Mouse (Mus musculus) embryo, embryonic 11 days (tissue): ENCODE measurements around the gene Rgs12.
A peak's percentile ranks its signal among the peaks of the same experiment; 100 is the strongest.

Source experiments
- DNase-seq: peaks from one replicate; pipeline ENCODE4 v3.0.0-alpha.2; 2015

Gene Rgs12

DNA sequence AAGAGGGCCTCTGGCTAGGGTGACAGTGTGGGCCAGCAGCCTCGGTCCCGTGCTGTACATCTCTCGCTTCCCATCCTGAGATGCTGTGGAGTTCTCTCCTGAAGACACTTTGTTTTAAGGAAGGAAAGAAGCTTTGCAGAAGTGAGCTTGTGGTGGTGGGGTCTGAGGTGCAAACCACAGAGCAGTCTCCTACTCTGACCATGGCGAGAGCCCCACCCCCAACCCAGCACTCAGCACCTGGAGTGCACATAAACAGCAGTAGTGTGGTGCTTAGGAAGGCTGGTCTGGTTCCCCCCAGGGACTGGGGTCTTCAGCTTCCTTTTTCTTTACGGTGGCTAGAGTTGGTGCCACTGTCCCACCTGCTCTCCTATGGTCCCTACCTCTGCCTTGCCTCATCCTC is 85.9 kb downstream of the Rgs12 start:
- DNase-seq = no peak

DNA sequence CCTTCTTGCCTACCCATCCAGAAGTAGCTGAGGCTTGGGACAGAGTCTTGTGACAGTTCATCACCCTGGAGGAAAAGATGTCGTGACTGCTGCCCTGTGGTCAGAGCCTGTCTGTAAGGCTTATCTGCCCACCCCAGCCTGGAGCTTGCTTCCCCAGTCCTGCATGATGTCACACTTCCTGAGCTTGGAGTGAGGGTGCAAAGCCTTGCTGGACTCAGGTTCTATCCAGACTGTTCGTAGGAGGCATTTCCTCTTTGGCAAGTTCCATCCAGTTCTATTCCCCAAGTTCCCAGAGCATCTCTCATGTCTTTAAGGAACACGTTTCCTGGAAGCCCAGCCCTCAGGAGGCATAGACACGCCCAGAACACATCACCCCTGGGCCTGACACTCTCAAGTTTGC is 86.5 kb downstream of the Rgs12 start:
- DNase-seq = no peak

DNA sequence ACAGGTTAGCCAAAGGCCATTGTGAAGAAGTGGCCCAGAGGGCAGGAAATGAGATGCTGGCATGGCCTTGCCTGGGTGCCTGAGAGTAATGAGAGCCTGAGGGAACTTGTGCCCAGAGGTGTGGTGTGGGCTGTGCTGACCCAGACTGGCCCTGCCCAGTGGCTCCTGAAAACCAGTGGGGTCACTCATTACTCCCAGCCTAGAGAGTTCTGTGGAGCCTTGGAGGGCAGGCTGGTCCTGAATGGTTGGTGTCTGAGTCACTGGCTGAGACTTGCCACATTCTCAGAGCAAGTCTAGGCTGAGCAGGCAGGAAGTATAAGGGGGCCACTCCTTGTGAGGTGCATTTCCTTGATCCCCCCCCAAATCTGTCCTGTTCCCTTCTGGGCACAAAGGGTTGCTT is 88.2 kb downstream of the Rgs12 start:
- no peak for DNase-seq

DNA sequence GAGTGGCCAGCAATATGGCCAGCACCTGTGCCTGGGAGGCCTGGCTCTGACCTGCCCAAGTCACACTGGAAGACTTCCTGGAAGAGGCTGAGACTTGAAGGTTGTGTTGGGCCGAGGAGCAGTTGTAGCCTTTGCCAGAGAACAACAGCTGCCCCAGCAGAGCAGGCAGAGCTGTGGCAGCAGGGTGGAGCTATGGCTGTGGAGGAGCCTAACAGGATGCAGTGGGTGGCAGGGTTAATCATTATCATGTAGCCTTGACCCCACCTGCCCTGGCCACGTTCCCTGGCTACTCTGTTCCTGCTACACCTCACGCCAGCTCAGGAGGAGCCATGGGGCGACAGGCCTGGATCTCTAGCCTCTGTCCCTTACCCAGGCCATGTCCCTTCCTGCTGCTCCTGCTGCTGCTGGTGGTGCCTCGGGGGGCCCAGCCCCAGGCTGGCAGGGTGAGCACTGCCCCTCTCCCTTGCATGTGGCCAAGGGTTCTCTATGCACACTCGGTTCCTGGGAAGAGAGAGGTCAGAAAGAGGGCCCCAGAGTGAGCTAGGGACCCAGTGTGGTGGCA is 92.1 kb downstream of the Rgs12 start, which contains the start of gene Hgfac:
TSS of gene Hgfac (plus strand) at position 242 of the 562 bp plus-strand sequence.
- DNase-seq = no peak

DNA sequence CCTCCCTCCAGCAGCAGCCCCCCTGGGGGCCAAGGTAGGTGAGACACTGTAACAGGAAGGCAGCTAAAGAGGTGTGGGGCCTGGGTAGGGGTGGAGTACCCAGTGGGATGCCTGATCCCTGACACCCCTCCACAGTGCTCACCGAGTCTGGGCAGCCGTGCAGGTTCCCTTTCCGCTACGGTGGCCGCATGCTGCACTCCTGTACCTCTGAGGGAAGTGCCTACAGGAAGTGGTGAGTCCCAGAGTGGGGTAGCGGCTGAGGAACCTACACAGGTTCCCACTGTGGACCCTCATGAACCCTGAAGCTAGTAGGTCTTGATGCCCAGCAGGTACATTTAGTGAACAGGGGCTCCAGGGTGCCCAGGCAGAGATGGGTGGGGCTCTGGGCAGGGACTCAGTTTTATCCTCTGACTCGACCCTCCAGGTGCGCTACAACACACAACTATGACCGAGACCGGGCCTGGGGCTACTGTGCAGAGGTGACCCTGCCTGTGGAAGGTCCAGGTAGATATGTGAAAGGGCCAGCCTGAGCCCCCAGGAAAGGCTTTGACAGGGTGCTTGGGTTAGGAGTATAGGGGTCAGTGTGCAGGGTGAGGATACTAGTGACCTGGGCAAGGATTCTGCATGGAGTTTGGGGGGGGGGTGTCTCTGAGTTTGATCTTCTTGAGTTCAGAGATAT is 93.3 kb downstream of the Rgs12 start:
- no peak for DNase-seq

DNA sequence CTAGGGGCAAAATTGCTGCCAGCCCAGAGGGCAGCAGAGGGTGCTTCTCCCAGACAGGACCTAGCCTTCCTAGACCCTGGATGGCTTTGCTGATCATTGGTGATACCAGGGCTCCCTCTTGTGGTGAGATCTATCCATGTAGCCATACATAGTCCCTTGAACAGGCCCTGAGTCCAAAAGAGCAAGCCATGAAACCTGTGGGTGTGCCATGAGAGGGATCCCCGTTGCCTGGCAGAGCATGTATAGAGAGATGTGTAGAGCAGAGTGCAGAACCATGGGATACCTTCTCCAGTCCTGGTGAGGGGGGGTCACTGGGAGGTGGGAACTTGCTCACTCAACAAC is 93.8 kb downstream of the Rgs12 start:
- peak; percentile 88 for DNase-seq

DNA sequence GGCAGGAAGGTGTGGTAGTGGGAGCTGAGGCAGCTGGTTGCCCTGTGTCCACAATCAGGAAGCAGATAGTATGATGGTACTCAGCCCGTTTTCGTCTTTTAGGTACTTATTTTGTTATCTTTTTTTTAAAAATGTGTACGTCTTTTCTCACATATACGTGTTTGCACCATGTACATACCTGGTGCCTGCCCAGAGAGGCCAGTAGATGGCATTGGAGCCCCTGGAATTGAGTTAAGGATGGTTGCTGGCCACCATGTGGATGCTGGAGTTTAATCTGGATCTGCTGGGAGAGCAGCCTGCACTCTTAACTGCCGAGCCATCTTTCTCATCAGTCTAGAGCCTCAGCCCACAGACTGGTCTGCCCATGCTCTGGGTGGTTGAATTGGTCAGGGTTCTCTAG is 101.3 kb downstream of the Rgs12 start:
- DNase-seq = no peak

DNA sequence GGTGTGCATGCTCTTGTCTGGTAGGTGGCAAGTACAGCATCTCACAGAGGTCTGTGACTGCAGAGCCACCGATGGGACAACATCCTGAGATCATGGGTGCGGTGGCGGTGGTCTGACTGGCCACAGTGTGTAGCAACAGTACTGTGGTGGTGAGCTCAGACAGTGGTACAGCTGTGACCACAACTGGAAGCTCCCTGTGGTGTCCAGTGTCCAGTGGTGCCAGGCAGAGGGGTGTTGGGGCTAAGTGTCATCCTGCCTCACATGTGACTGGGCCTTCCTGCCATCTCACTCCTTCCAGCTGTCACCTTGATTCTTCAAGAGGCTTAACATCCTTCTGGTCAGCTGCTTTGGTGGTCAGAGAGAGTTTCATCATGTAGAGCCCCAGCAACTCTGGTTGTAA is 105.4 kb downstream of the Rgs12 start:
- no peak for DNase-seq

DNA sequence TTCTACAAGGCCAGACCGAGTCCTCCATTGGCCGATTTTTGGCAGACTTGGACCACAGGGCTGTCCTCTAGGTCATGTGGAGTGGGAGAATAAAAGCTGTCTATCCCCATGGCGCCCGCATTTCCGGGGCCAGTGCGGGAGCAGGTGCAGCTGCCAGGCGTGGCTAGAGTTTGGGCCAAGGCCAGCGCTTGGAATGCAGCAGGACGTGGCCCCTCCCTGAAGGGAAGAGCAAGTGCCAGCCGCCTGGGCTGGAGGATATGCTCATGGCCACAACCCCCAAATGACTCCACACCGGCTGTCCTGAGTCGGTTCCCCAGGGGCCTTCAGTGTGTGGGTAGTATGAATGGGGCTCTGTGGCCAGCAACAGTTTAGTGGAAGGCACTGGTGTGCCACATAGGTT is 105.8 kb downstream of the Rgs12 start:
- DNase-seq = no peak

DNA sequence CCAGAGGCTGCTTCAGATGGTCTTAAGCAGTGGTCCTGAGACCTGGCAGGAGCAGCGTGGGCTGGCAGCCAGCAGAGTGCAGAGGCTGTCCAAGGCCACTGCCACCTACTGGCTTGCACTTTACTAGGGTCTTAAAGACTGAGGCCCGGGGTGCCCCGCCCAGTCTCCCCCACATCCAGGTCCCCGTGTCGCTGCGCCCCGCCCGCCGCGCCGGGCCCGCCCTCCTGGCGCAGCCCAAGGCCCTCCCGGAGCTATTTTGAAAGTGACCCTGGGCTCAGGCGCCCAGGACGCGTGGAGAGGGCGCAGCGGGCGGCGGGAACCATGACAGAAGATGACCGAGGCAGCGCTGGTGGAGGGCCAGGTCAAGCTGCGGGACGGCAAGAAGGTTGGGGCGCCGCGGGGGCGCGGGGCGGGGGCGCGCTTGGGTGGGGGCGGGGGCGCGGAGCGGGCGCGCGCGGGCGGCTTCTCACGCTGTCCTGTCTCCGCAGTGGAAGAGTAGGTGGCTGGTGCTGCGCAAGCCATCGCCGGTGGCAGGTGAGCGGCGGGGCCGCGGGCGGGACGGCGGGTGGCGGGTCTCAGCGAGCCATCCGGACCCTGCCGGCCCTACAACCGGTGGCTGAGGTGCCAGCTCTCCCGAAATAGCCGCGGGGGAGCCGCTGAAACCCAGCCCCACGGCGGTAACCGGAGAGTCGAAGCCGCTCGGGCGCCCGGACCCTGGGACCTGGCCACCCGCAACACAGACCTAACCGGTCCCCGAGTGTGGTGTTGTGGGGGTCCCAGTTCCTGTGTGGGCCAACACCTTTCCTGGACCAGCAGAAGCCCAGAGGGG is 107.6 kb downstream of the Rgs12 start, which contains the start of gene Dok7:
TSS of gene Dok7 (plus strand) at position 163 of the 829 bp plus-strand sequence.
- peak; percentile 61 for DNase-seq

DNA sequence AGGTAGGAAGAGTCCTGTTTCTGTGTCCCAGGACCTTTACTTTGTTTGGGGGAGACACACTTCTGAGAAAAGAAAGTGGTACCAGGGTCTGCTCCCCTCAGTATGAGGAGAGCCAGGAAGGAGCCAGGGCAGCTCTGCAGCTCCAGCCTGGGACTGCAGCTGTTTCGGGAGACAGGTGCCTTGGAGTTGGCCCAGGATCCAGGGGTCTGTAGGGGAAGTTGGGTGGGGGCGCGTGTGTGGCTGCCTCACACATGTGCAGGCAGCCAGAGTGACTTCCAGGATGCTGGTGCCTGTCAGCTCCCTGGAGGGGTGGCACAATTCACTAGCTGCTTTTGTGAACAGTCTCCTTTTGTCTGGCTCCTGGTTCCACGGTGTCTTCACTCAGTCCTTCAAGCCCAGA is 108.3 kb downstream of the Rgs12 start:
- peak; percentile 14 for DNase-seq

DNA sequence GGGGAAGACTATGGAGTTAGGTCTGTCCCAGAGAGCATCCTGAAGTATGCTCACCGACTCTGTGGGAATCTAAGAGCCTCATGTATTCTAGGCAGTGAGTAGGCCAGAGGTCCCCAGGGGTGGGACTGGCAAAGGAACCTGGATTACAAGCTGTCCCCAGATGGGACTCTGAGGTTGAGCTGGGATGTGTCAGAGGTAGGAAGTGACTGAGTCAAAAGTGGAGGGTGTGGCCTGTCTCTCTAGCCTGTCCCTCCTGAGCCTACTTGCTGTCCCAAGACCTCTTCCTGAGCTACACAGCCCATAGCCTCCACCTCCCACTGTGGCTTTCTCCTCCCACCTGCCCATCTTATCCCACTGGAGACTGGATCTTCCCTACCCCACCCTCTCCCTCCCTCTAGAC is 109.0 kb downstream of the Rgs12 start:
- no peak for DNase-seq

DNA sequence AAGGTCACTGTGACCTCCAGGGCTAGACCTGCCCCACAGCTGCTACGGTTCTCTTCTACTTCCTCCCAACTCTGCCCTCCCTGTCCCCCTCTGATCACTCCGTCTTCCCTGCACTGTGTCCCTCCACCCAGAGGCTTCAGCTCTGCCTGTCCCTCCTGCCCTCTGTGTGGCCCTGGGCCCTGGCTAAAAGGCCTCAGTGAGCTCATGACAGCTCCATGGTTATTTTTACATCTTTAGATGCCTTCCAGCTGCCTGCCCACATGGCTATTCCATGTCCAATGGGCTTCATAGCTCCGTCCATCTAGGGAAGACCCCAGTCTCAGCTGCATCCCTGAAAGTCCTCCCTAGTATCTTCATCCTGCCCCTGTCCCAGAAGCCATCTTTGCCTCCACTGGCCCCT is 110.9 kb downstream of the Rgs12 start:
- no peak for DNase-seq

DNA sequence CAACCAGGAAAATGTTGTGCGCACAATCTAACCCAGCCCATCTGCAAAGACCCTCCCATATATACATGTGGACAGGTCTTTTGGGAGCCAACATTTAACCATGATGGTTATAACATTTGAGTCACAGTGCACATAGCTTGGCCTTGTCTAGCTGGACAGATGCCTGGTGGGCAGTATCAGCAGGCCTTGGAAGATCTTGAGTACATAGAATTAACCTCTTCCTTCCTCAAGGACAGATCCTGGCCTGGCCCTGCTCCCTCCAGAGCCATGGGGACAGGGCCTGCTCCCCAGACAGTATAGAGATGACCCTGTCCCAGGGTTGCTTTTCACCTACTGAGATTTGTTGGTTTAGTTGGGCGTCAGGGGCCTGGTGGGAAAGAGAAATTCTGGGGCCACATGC is 120.6 kb downstream of the Rgs12 start:
- no peak for DNase-seq

DNA sequence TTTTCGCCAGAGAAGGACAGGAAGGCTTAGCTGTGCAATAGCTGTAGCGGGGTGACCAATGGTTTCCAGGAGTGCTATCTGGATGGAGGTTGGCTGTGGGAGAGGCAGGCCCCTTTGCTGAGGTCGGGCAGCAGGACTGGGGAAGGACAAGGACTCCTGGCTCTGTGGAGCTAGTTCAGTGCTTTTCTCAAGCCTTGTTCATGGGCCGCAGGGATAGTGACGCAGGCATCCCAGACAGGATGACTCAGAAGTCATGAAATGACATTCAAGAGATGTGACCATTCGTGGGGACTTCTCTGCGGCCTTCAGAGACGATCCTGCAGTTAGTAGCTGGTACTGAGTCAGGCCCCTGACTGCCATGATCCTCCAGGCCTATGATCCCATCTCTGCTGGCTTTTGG is 121.1 kb downstream of the Rgs12 start:
- DNase-seq = no peak

DNA sequence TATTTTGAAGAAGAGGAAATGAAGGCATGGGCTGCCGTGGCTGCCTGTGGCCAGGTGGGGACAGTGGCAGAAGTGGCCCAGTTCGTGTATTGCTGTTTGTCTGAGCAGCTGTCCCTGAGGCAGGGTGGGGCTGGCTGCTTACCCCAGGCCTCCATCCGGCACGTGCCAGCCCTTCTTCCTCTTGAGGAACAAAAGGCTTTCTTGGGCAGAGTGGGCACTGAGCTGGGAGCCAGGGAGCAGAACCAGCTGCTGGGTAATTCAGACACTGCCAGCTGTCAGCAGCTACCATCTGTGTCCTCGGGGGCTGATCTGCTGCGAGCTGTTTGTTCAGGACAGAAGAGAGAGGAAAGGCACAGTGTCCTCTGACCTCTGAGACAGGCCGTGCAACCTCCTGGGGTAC is 121.7 kb downstream of the Rgs12 start:
- no peak for DNase-seq

DNA sequence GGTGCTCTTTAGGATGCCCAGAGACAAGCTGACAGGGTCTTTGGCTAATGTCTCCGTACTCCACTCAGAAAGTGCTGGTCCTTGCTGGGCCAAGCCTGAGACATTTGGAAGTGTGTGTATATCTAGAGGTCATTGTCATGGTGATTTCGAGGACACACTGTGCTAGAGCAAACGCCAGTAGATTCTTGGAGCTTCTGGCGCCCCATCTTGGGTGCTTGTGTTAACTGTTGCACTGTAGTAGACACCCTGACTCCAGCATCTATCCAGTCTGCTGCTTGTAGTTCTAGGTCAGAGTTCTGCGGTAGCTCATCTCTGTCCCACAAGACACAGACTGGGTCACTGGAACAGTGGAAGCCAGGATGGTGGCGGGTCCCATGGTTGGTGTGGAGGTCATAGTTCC is 122.6 kb downstream of the Rgs12 start:
- DNase-seq = no peak

DNA sequence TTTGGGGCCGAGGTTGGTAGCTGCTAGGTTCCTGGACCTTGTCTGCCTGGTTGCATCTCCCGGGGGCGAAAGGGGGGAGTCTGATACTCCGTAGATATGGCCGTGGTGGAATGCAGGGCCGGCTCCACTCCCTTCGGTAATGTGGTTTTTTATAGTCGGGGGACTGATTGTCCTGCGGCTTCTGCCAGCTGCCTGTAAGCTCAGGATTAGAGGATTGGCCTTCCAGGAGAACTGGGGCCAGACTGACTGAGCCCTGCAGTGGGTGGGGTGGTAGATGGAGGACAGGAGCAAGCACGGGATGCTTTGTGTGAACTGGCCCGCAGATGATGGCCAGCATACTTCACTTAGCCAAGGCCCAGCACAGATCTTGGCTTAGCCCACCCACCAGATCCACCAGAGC is 124.0 kb downstream of the Rgs12 start:
- no peak for DNase-seq

DNA sequence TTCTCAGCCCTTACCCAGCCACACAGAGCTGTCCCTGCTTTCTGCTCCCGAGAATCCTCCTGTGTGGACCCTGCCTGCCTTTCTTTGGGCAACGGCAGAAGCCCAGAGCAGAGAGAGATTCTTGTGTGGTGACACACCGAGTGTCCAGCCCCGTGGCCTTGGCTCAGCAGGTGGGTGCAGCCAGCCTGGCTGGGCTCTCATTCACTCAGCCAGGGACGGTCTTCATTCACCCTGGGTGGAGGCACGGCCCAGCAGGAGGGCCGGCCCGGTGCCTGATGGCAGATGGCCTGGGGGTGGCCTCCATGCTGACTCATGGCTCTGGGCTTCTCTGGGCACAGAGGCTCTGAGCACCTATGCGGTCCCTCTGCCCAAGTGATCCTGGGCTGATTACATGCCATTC is 124.7 kb downstream of the Rgs12 start:
- DNase-seq = no peak

DNA sequence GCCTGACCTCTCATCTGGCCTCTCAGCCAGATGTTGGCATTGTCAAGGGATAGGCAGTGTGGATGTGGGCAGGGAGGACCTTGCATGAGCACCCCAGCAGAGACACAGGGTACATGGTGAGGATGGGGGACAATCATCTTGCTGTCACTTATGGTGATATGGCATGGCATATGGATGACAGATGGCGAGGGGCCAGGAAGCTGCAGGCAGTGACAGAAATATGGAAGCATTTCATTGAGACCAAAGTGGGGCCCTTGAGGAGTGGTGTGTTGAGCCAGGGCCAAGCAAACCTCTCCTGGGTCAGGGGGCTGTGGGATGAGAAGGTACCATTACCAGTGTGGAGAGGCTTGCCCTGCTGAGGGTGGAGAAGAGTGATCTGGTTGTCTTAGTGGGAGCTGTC is 127.1 kb downstream of the Rgs12 start:
- no peak for DNase-seq

DNA sequence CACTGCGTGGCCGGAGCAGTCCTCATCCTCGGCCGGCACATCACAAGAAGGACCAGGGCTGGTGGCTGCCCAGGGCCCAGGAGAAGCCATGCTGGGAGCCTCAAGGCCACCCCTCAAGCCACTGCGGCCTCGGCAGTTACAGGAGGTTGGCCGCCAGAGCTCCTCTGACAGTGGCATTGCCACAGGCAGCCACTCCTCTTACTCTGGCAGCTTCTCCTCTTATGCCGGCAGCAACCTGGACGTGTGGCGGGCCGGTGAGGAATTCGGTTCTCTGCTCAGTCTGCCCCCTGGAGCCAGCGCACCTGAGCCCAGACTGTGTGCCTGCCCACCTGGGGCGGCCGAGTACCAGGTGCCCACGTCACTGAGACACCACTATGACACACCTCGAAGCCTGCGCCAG is 129.9 kb downstream of the Rgs12 start:
- no peak for DNase-seq

DNA sequence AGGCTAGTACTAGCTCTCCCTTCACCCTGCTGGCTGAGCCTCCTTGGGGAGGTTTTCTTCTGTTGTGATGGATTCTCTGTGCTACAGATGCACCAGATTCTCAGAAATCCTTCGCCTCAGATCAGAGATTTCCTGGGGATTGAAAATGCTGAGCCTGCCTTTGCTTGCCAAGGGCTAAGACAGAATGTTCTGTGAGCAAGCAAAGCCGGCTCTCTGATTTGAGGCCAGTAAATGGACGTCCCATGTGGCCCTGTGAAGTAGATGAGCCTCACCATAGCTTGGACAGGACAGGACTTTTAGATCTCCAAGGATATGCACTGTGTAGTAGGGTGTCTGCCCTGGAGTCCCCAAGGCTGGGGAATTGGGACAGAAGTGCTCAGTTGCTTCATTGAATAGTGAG is 135.7 kb downstream of the Rgs12 start:
- no peak for DNase-seq

DNA sequence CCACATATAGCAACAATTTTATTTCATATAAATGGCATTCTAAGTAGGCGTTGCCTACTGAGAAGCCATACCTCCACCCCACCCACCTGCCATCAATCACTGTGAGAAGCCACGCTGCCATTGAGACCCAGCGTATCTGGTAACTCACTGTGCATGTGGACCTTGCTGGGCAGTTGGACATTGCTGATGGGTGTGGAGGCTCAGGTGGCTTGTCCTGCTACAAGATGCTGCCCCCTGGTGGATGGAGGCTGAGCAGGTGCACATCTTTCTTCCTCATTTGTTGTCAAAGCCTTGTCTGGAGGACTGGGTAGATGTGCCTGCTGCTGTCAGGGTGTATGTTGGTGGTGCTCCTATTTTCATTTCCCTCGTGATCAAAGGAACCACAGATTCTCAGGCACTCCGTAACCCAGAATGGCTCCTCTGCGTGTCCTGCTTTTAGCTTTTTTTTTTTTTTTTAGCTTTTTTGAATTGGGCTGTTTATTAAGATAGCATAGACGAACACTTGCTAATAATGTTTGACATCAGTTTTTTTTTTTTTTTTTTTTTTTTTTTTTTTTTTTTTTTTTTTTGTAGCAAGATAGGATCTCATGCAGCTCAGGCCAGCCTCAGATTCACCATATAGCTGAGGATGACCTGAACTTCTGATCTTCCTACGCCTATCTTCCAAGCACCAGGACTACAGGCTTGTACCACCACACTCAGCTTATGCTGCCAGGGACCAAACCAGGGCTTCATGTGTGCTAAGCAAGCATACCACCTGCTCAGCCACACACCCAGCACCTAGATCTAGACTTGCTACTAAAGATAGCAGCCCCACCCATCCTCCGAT is 139.8 kb downstream of the Rgs12 start:
- DNase-seq = peak; percentile 74
